Mouse (Mus musculus) lung, embryonic 16.5 days (tissue): ENCODE measurements around the gene Ttc25. TPM values are rescaled to one million over a fixed set of nuclear protein-coding genes. Genes with fewer than 3 reads are reported as not detected.

Experiments
- ATAC-seq: fragments of 200-750 bp; cut with Nextera tagmentation; 2 replicates; pipeline ENCODE4 v1.8.0; 2017; ENCODE audit warnings: low read depth, mild to moderate bottlenecking, moderate library complexity
- H3K27ac ChIP-seq: fragments of 300-500 bp; sonication (generic); 2 replicates; pipeline ENCODE4 v1.5.1; 2014; ENCODE audit warnings: mild to moderate bottlenecking, control low read depth, low read length
- H3K27me3 ChIP-seq: fragments of 300-500 bp; sonication (generic); 2 replicates; pipeline ENCODE4 v1.6.1; 2014; ENCODE audit warnings: low read depth, low read length, mixed read lengths; ENCODE audit not compliant: control insufficient read depth, insufficient read depth
- H3K36me3 ChIP-seq: fragments of 300-500 bp; sonication (generic); 2 replicates; pipeline ENCODE4 v1.6.1; 2014; ENCODE audit warnings: low read length; ENCODE audit not compliant: control insufficient read depth, insufficient read depth
- H3K4me1 ChIP-seq: fragments of 300-500 bp; sonication (generic); replicated peaks from 2 replicates; pipeline ENCODE4 v1.6.1; 2014; ENCODE audit warnings: low read length, mixed read lengths; ENCODE audit not compliant: control insufficient read depth, insufficient read depth
- H3K4me2 ChIP-seq: fragments of 300-500 bp; sonication (generic); 2 replicates; pipeline ENCODE4 v1.6.1; 2014; ENCODE audit warnings: low read depth, low read length, control low read depth
- H3K4me3 ChIP-seq: fragments of 300-500 bp; sonication (generic); 2 replicates; pipeline ENCODE4 v1.5.1; 2014; ENCODE audit warnings: mild to moderate bottlenecking, low read length, control low read depth
- H3K9ac ChIP-seq: fragments of 300-500 bp; sonication (generic); 2 replicates; pipeline ENCODE4 v1.6.1; 2014; ENCODE audit warnings: low read length, control low read depth
- H3K9me3 ChIP-seq: fragments of 300-500 bp; sonication (generic); 2 replicates; pipeline ENCODE4 v1.6.1; 2016; ENCODE audit warnings: low read length; ENCODE audit not compliant: control insufficient read depth
- WGBS: fragments of 180-500 bp; shearing (Covaris S2); extraction: QIAGEN DNeasy Blood & Tissue Kit; methylation state at CpG from one replicate; pipeline ENCODE4 v1.1.7; 2014; 5-methylcytosine and 5-hydroxymethylcytosine counted together
- polyA plus RNA-seq: library from polyadenylated mRNA; unstranded; fragments of >200 nt; fragmentation: Nextera tagmentation; extraction: Ambion mirVana; gene quantifications from 2 replicates; pipeline ENCODE4 v1.2.1, GENCODE M21; 2015

Gene Ttc25
- polyA plus RNA-seq, 1 experiment from 2014 or later, result 4.0 TPM

DNA sequence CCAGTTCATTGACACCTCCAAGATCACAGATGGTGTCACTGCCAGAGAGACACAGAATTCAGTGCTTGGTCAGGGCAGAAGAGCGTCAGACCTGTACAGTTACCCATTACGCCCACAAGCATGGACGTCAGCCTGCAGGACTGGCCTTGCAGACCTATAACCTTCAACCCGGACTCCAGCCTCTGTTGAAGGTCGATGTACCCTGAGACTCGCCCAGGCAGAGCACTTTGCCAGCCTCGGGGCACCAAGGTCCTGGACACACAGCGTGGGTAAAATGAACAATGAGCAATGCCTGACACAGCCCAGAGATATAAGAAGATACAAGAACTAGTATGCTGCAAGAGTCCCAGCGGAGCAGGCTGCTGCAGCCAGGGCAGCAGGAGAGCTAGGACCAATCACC is 30.3 kb upstream of the Ttc25 start:
- H3K4me3 ChIP-seq, result no peak overlapping the region
- no peak overlapping the region for H3K27ac ChIP-seq
- no peak for ATAC-seq
- H3K4me2 ChIP-seq, result no peak overlapping the region
- H3K9me3 ChIP-seq, result no peaks in the 10 kb centered on the region
- no peak overlapping the region for H3K9ac ChIP-seq
- no peaks in the 10 kb centered on the region for H3K27me3 ChIP-seq
- peaks cover 63% of the 10 kb centered on the region for H3K36me3 ChIP-seq
- H3K4me1 ChIP-seq, result no peaks in the 10 kb centered on the region
- 93% methylated on average over 9 of the region's 9 CpGs for WGBS

DNA sequence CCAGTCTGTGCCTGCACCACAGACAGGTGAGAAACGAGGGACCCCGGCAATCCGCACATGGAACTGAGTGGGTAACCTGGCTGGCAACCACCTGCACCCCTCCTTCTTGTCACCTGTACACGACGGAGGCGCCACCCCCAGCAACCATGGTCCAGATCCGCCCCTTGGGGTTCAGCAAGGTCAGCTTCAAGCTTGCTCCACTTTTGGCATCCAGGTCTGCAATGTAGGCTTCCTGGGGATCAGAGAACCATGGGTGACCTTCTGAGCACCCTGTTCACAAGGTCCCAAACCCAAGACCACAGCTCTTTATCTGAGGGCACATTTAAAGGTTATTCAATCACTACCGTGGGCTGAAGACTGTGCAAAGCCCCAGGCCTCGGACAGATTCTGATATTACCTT is 29.6 kb upstream of the Ttc25 start:
- no peaks in the 10 kb centered on the region for H3K27me3 ChIP-seq
- H3K27ac ChIP-seq, result no peak overlapping the region
- no peaks in the 10 kb centered on the region for H3K9me3 ChIP-seq
- 88% methylated on average over 9 of the region's 9 CpGs for WGBS
- H3K9ac ChIP-seq, result no peak overlapping the region
- ATAC-seq, result no peak
- peaks cover 68% of the 10 kb centered on the region for H3K36me3 ChIP-seq
- H3K4me2 ChIP-seq, result no peak overlapping the region
- H3K4me1 ChIP-seq, result no peaks in the 10 kb centered on the region
- H3K4me3 ChIP-seq, result no peak overlapping the region

GRCm38 (mm10) chr11:100516291-100516690 is 29.1 kb upstream of the Ttc25 start:
- WGBS, result 64% methylated on average over 9 of the region's 9 CpGs
- no peak overlapping the region for H3K27ac ChIP-seq
- no peak overlapping the region for H3K9ac ChIP-seq
- H3K4me2 ChIP-seq, result no peak overlapping the region
- no peaks in the 10 kb centered on the region for H3K9me3 ChIP-seq
- H3K4me3 ChIP-seq, result no peak overlapping the region
- no peaks in the 10 kb centered on the region for H3K4me1 ChIP-seq
- ATAC-seq, result no peak
- peaks cover 64% of the 10 kb centered on the region for H3K36me3 ChIP-seq
- H3K27me3 ChIP-seq, result no peaks in the 10 kb centered on the region

DNA sequence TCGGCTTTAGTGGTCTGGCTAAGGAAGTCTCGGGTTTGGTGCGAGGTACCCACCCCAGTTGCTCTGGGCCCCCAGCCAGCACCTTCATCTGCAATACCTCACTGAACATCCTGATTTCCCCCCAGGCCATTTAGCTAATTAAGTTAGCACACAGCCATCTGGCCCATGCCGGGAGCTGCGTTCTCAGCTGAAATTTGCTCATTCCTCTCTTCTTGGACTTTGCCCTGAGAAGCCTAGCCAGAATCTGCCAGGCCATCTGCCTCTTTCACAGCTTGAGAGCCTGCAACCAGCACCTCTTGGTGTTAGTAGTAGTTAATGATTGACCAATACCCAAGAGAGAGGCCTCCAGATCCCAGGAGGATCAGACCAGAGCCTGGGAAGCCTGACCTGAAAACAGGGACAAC is 27.2 kb upstream of the Ttc25 start:
- Histone ChIP-seq H3K4me2 (no peak overlapping the region), H3K4me3 (no peak overlapping the region), H3K36me3 (peaks cover 62% of the 10 kb centered on the region), H3K27ac (no peak overlapping the region), H3K4me1 (no peaks in the 10 kb centered on the region), H3K27me3 (no peaks in the 10 kb centered on the region), H3K9me3 (no peaks in the 10 kb centered on the region), H3K9ac (no peak overlapping the region)
- 58% methylated on average over 5 of the region's 5 CpGs for WGBS
- no peak for ATAC-seq

DNA sequence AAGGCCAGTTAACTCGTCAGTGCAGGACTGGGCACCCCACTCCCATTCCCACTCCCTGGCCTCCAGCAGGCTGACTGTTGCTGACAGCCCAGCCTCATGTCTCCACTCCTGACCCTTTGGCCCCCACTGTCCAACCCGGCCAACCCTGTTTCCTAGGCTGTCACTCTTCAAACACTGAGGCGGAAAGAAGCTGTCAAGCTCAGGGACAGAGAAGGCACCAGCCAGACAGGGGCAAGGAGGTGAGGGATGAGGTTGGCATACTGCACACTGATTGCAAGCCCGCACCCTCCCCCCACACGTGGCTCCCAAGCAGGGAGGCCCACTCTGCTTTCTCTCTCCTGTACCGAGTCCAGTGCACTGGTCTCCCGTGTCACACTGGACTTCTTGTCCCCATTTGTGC is 26.2 kb upstream of the Ttc25 start:
- no peaks in the 10 kb centered on the region for H3K9me3 ChIP-seq
- peaks cover 55% of the 10 kb centered on the region for H3K36me3 ChIP-seq
- H3K4me1 ChIP-seq, result peaks cover 3% of the 10 kb centered on the region; the same call in 1 of the 2 replicates
- no peak overlapping the region for H3K4me3 ChIP-seq
- no peaks in the 10 kb centered on the region for H3K27me3 ChIP-seq
- no peak overlapping the region for H3K9ac ChIP-seq
- H3K4me2 ChIP-seq, result no peak overlapping the region
- 62% methylated on average over 7 of the region's 7 CpGs for WGBS
- ATAC-seq, result no peak
- no peak overlapping the region for H3K27ac ChIP-seq

DNA sequence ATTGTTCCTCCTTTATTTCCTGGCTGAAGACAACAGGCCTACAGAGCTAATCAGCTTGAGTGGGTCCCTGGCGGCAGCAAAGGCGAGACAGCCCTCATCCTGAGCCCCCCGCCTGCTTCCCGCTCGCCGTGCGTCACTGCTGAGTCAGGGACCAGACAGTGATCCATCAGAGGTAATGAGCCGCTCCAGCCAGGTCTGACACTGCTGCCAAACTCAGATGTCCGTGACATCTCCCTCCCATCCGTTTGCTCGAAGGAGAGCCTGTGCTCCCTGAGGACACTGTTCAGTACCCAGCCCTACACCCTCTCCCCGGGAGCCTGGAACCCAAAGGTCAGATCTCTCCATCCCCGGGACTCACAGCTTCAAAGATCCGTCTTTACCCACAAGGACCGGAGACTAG is 24.6 kb upstream of the Ttc25 start:
- no peak overlapping the region for H3K4me2 ChIP-seq
- H3K9ac ChIP-seq, result no peak overlapping the region
- 73% methylated on average over 15 of the region's 15 CpGs for WGBS
- peaks cover 15% of the 10 kb centered on the region for H3K4me1 ChIP-seq
- H3K9me3 ChIP-seq, result no peaks in the 10 kb centered on the region
- peaks cover 41% of the 10 kb centered on the region for H3K36me3 ChIP-seq
- ATAC-seq, result no peak
- no peaks in the 10 kb centered on the region for H3K27me3 ChIP-seq
- no peak overlapping the region for H3K4me3 ChIP-seq
- H3K27ac ChIP-seq, result no peak overlapping the region

DNA sequence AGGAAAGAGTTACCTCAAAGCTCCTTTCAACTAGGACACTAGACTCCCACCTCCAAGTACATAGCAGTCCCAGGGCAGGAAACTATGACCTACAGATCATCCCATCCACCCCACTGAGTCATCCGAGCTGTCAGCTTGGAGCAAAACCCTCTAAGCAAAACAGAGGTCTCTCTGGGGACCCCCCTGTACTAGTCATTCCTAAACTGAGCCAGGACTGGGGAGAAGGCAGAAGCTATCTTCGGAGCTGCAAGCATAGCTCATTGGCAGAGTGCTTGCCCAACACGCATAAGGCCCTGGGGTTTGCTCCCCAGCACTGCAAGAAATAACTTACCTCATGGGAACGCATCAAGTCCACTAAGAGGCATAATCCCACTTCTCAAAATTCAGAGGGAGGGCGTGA is 21.0 kb upstream of the Ttc25 start:
- Histone ChIP-seq H3K27me3 (no peaks in the 10 kb centered on the region), H3K36me3 (peaks cover 28% of the 10 kb centered on the region), H3K4me1 (peaks cover 28% of the 10 kb centered on the region), H3K9ac (no peak overlapping the region), H3K4me3 (peak overlapping the region; percentile 4; the same call in 1 of the 2 replicates), H3K27ac (peak overlapping the region; percentile 30), H3K4me2 (peak overlapping the region; percentile 90), H3K9me3 (no peaks in the 10 kb centered on the region)
- no peak for ATAC-seq
- WGBS, result 66% methylated on average over 5 of the region's 5 CpGs

- Histone ChIP-seq H3K9ac (no peak overlapping the region), H3K4me1 (peaks cover 28% of the 10 kb centered on the region), H3K9me3 (no peaks in the 10 kb centered on the region), H3K4me2 (peak overlapping the region; percentile 90), H3K27me3 (no peaks in the 10 kb centered on the region), H3K4me3 (peak overlapping the region; percentile 73), H3K36me3 (peaks cover 22% of the 10 kb centered on the region), H3K27ac (peak overlapping the region; percentile 30)
- no peak for ATAC-seq
- WGBS, result 28% methylated on average over 11 of the region's 11 CpGs
Observed at GRCm38 (mm10) chr11:100524987-100525630, 20.3 kb upstream of the Ttc25 start.

DNA sequence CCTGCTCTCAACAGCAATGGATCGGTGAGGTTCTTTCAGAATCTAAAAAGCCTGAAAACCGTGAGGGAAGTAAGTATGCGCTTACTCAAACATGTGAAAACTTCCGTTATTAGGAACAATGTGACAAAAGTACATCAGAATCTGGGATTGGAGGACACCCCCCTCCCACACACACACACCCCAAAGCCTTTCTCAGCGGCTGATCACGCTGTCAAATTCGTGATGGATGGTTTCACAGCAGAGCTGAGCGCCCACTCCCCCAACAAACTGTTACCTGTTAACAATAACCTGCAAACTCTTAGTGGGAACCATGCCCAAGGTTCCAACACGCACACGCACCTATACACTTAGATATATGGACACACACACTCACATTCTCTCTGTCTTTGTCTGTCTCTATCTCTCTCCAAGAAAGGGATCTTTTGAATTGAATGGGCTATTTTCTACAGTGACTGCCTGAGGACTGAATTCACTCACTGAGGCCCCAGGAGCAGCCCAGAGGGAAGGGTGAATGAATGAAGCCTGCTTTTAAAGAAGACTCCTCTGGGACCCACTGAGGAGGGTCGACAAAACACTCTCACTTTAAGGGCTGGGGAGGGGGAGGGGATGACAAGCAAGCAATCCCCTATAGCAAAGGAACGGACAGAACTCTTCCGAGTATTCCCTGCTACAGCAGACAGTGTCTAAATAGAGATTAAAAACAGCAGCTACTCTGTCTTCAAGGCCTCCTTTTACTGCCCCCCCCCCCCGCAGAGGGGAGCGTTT is 19.2 kb upstream of the Ttc25 start:
- peak overlapping the region; percentile 73 for H3K4me3 ChIP-seq

More for the DNA sequence above, 19.2 kb upstream of the Ttc25 start:
- 15% methylated on average over 15 of the region's 15 CpGs for WGBS
- Histone ChIP-seq H3K9ac (peak overlapping the region; percentile 77), H3K9me3 (no peaks in the 10 kb centered on the region), H3K36me3 (peaks cover 16% of the 10 kb centered on the region), H3K27me3 (no peaks in the 10 kb centered on the region), H3K27ac (0 out of 2 replicates have a peak overlapping the region, but pooled peaks have one; percentile 23), H3K4me2 (peak overlapping the region; percentile 90), H3K4me1 (peaks cover 28% of the 10 kb centered on the region)
- no peak for ATAC-seq
